Mouse (Mus musculus) heart, postnatal 0 days (tissue): ENCODE measurements around the gene Hnrnpul1. TPM values are rescaled to one million over a fixed set of nuclear protein-coding genes. Genes with fewer than 3 reads are reported as not detected.

Experiments
- ATAC-seq: fragments of 200-750 bp; cut with Nextera tagmentation; 2 replicates; pipeline ENCODE4 v1.8.0; 2017; ENCODE audit warnings: low read depth, moderate number of reproducible peaks, moderate library complexity; ENCODE audit not compliant: insufficient read depth
- DNase-seq: peaks from one replicate; pipeline ENCODE4 v3.0.0-alpha.2; 2016; ENCODE audit warnings: low spot score
- H3K27ac ChIP-seq: fragments of 300-500 bp; sonication (generic); 2 replicates; pipeline ENCODE4 v1.5.1; 2014; ENCODE audit warnings: low read depth, mild to moderate bottlenecking
- H3K27me3 ChIP-seq: fragments of 300-500 bp; sonication (generic); 2 replicates; pipeline ENCODE4 v1.6.1; 2014; ENCODE audit warnings: low read length, mixed read lengths; ENCODE audit not compliant: control insufficient read depth, insufficient read depth
- H3K36me3 ChIP-seq: fragments of 300-500 bp; sonication (generic); replicated peaks from 2 replicates; pipeline ENCODE4 v1.6.1; 2014; ENCODE audit warnings: low read length, mixed read lengths; ENCODE audit not compliant: control insufficient read depth, insufficient read depth
- H3K4me1 ChIP-seq: fragments of 300-500 bp; sonication (generic); 2 replicates; pipeline ENCODE4 v1.6.1; 2014; ENCODE audit warnings: antibody characterized with exemption; ENCODE audit not compliant: control insufficient read depth, insufficient read depth
- H3K4me2 ChIP-seq: fragments of 300-500 bp; sonication (generic); 2 replicates; pipeline ENCODE4 v1.6.1; 2014; ENCODE audit warnings: low read depth, mild to moderate bottlenecking, low read length, moderate library complexity
- H3K4me3 ChIP-seq: fragments of 300-500 bp; sonication (generic); 2 replicates; pipeline ENCODE4 v1.5.1; 2014; ENCODE audit warnings: low read depth, low read length
- H3K9ac ChIP-seq: fragments of 300-500 bp; sonication (generic); replicated peaks from 2 replicates; pipeline ENCODE4 v1.6.1; 2014; ENCODE audit warnings: low read depth, low read length, mixed read lengths
- H3K9me3 ChIP-seq: fragments of 300-500 bp; sonication (generic); replicated peaks from 2 replicates; pipeline ENCODE4 v1.6.1; 2016; ENCODE audit warnings: low read length; ENCODE audit not compliant: control insufficient read depth
- CTCF ChIP-seq: IDR thresholded peaks from 2 replicates; pipeline ENCODE4 v1.5.1; 2016; ENCODE audit warnings: antibody characterized with exemption, control low read depth, low read depth
- EP300 ChIP-seq: IDR thresholded peaks from 2 replicates; pipeline ENCODE4 v1.6.1; 2016; ENCODE audit warnings: antibody characterized with exemption, low read depth
- WGBS: fragments of 180-500 bp; shearing (Covaris S2); extraction: QIAGEN DNeasy Blood & Tissue Kit; methylation state at CpG from one replicate; pipeline ENCODE4 v1.1.7; 2014; 5-methylcytosine and 5-hydroxymethylcytosine counted together
- polyA plus RNA-seq: library from polyadenylated mRNA; unstranded; fragments of >200 nt; fragmentation: Nextera tagmentation; extraction: Ambion mirVana; gene quantifications from 2 replicates; pipeline ENCODE4 v1.2.1, GENCODE M21; 2015
- total RNA-seq: library from RNA; depleted of rRNA; stranded (reverse); fragments of >200 nt; gene quantifications from 2 replicates; pipeline ENCODE4 v1.2.3, GENCODE M21; 2014; ENCODE audit warnings: low replicate concordance

Gene Hnrnpul1
- total and polyA plus RNA-seq, 2 experiments from 2014 or later = 27.7 to 78.5 TPM

DNA sequence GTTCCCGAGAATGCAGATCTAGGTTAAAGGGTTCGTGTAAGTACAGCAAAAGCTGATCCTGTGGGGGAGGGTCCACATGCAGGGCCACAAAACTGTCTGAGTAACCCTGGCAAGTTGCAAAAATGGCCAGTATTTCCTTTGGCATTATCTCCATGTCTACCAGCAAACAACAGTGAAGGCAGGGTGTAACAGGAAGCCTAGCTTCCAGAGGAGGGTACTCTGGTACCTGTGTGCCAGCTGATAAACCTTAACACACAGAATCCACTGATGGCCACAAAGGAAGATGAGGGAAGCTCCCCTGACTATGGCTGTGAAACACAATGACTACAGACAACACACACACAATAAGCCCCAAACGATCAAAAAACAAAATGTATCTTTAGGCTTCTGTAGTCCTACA is 16.3 kb downstream of the Hnrnpul1 start:
- H3K27ac ChIP-seq = no peak overlapping the region
- H3K36me3 ChIP-seq = peaks cover 100% of the 10 kb centered on the region
- no peak overlapping the region for H3K4me3 ChIP-seq
- TF ChIP-seq CTCF = no peak
- no peak for TF ChIP-seq EP300
- DNase-seq (no peak), ATAC-seq (no peak)
- H3K4me1 ChIP-seq = no peaks in the 10 kb centered on the region
- no peak overlapping the region for H3K4me2 ChIP-seq
- 80% methylated on average over 3 of the region's 3 CpGs for WGBS
- no peak overlapping the region for H3K9ac ChIP-seq
- no peaks in the 10 kb centered on the region for H3K27me3 ChIP-seq
- no peaks in the 10 kb centered on the region for H3K9me3 ChIP-seq

DNA sequence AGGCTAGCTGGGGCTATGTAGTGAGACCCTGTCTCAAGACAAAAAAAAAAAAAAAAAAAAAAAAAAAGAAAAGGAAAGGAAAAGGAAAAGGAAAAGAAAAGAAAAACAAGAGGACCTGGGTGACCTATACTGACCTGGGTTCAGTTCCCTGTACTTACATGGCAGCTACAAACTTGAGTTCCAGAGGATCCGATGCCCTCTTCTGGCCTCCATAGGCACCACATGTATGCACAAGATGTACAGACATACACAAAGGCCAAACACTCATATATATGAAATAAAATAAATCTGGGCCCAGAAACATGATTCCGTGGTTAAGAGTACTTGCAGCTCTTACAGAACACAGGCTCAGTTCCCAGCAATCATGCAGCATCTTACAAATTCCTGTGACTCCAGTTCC is 17.6 kb downstream of the Hnrnpul1 start:
- WGBS = 92% methylated on average over 2 of the region's 2 CpGs
- no peak for DNase-seq
- TF ChIP-seq EP300 (no peak), CTCF (peak; percentile 22; the same call in 1 of the 2 replicates)
- H3K27ac ChIP-seq = no peak overlapping the region
- H3K4me1 ChIP-seq = no peaks in the 10 kb centered on the region
- no peaks in the 10 kb centered on the region for H3K9me3 ChIP-seq
- no peak overlapping the region for H3K9ac ChIP-seq
- peaks cover 100% of the 10 kb centered on the region for H3K36me3 ChIP-seq
- ATAC-seq = no peak
- H3K27me3 ChIP-seq = no peaks in the 10 kb centered on the region
- no peak overlapping the region for H3K4me2 ChIP-seq
- H3K4me3 ChIP-seq = no peak overlapping the region

DNA sequence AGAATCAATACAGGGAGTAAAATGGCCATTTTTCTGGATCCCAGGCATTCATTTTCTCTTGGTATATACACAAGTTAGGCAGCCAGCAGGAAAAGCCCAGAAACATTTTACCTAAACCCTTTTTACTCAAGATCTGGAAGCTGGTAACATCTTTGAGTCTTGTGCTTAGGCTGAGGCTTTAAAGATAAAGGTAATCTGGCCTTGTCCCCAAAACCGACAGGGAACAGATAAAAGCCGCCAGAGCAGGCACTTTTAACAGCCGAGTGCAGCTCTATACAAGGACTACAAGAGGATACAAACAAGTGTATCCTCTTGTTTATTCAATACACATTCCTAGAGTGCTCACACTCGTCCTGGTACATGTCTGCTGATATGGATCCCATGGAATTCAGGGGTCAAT is 19.6 kb downstream of the Hnrnpul1 start:
- Histone ChIP-seq H3K4me2 (no peak overlapping the region), H3K9ac (no peak overlapping the region), H3K4me1 (no peaks in the 10 kb centered on the region), H3K9me3 (no peaks in the 10 kb centered on the region), H3K36me3 (peaks cover 100% of the 10 kb centered on the region), H3K4me3 (no peak overlapping the region), H3K27ac (no peak overlapping the region), H3K27me3 (no peaks in the 10 kb centered on the region)
- WGBS = 30% methylated on average over 4 of the region's 4 CpGs
- no peak for DNase-seq
- no peak for ATAC-seq
- no peak for TF ChIP-seq EP300
- TF ChIP-seq CTCF = no peak

DNA sequence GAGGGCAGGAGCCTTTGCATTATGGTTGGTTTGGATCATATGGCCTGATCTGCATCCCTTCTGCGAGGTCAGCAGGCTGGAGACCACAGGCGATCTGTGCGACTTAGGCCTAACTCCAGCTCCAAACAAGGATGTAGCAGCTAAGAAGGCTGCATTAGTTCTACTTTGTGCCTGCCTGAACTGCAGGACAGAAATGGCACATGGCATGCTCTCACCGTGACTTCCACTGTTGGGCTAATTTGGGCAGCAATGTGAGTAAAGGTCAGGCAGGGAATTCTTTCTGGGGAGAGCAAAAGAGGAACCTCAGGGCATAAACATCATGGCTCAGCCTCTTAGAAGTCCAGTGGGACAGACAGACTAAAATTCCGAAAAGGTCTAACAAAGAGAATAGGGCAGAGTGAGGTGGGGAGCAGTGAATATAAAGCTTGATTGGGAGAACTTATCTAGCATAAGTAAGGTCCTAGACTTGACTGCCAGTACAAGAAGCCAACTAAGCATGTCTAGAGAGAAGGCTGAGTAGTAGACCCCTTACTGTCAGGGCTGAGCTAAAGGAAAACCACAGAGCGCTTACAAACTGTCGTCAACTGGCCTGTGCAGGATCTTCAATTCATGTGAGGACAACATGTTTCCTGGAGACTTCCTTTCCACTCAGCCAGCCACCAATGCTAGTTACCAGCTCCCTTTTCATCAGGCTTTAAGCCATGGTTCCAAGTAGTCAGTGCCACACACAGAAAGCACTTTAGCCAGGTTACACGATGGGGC is 23.1 kb downstream of the Hnrnpul1 start:
- ATAC-seq (peak; percentile 42; the same call in 1 of the 2 replicates), DNase-seq (no peak)
- 61% methylated on average over 8 of the region's 8 CpGs for WGBS
- Histone ChIP-seq H3K27me3 (no peaks in the 10 kb centered on the region), H3K27ac (peak overlapping the region; percentile 73), H3K36me3 (peaks cover 98% of the 10 kb centered on the region), H3K4me2 (no peak overlapping the region), H3K9ac (no peak overlapping the region), H3K4me1 (no peaks in the 10 kb centered on the region), H3K4me3 (no peak overlapping the region), H3K9me3 (no peaks in the 10 kb centered on the region)
- no peak for TF ChIP-seq CTCF
- no peak for TF ChIP-seq EP300

DNA sequence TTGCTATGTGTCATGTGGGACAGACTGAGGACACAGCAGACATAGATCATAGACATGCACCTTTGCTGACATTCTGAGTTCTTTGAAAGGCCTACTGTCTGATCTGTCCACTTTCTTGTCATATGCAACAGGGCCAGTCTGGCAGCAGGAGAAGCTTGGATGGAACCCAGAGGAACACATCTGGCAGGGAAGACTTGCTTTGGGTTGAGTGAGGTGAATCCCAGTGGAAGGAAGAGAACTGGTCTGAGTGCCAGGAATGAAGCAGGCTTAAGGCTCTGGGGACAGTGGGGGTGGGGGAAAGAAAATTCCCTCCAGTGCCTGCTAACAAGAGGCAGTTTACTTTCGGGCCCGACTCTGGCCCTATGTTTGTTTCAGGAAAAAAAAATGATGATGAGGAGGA is 24.7 kb downstream of the Hnrnpul1 start:
- Histone ChIP-seq H3K4me3 (no peak overlapping the region), H3K27ac (peak overlapping the region; percentile 46; the same call in 1 of the 2 replicates), H3K9me3 (no peaks in the 10 kb centered on the region), H3K4me1 (no peaks in the 10 kb centered on the region), H3K9ac (no peak overlapping the region), H3K27me3 (no peaks in the 10 kb centered on the region), H3K36me3 (peaks cover 98% of the 10 kb centered on the region), H3K4me2 (no peak overlapping the region)
- no peak for TF ChIP-seq CTCF
- no peak for TF ChIP-seq EP300
- DNase-seq (no peak), ATAC-seq (0 out of 2 replicates have a peak, but pooled peaks have one; percentile 34)
- WGBS = 78% methylated on average over 2 of the region's 2 CpGs

DNA sequence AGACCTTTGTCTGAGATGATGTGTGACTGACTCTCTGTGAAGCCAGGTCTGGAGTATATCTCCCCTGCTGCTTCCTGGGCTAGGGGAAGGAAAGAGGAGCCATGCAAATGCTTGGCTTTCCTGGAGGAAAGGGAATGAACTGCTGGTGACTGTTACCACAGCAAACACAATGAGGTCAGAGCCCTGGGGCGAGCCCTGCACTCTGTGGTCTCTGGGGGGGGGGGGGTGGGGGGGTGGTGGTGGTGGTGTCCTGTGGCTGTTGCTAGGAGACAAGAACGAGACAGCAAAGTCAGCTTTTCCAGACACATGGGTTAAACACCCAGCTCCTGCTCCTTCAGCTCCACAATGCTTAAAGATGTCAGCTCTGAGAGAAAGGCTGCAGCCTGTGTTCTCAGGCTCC is 25.2 kb downstream of the Hnrnpul1 start:
- Histone ChIP-seq H3K9me3 (no peaks in the 10 kb centered on the region), H3K4me3 (no peak overlapping the region), H3K4me2 (no peak overlapping the region), H3K36me3 (peaks cover 98% of the 10 kb centered on the region), H3K27me3 (no peaks in the 10 kb centered on the region), H3K4me1 (no peaks in the 10 kb centered on the region), H3K27ac (peak overlapping the region; percentile 46), H3K9ac (no peak overlapping the region)
- ATAC-seq (peak; percentile 68), DNase-seq (no peak)
- 31% methylated on average over 2 of the region's 2 CpGs for WGBS
- TF ChIP-seq CTCF (no peak), EP300 (no peak)
